Mouse (Mus musculus) brain, embryonic 14.5 days (tissue): ENCODE data around the gene Dpf1. TPM values are rescaled to one million over a fixed set of nuclear protein-coding genes. Genes with fewer than 3 reads are reported as not detected.

Experiments used
- DNase-seq: peaks from one replicate; pipeline ENCODE4 v3.0.0-alpha.2; 2011; ENCODE audit warnings: low read depth
- CTCF ChIP-seq: fragments of 200-500 bp; IDR thresholded peaks from 2 replicates; pipeline ENCODE4 v1.5.1; 2012; ENCODE audit warnings: inconsistent platforms, mild to moderate bottlenecking, moderate library complexity, borderline replicate concordance; ENCODE audit not compliant: insufficient read depth, insufficient read length; ENCODE audit errors: extremely low read depth
- POLR2A ChIP-seq: fragments of 200-500 bp; IDR thresholded peaks from 2 replicates; pipeline ENCODE4 v1.6.1; 2012; ENCODE audit warnings: mild to moderate bottlenecking, inconsistent platforms, borderline replicate concordance; ENCODE audit not compliant: poor library complexity, insufficient read depth, insufficient read length, severe bottlenecking; ENCODE audit errors: extremely low read depth
- polyA plus RNA-seq: library from polyadenylated mRNA; depleted of rRNA; stranded (reverse); fragments of >200 nt; gene quantifications from 2 replicates; pipeline ENCODE4 v1.2.3, GENCODE M21; 2012

Gene Dpf1
- polyA plus RNA-seq, 1 experiment: 157 TPM

- no peak for TF ChIP-seq POLR2A
- no peak for TF ChIP-seq CTCF
- DNase-seq: peak; percentile 66
Measured at GRCm38 (mm10) chr7:29290691-29291485, 12.9 kb upstream of the Dpf1 start.

GRCm38 (mm10) chr7:29291616-29292457 is 11.9 kb upstream of the Dpf1 start:
- peak; percentile 82 for DNase-seq
- TF ChIP-seq CTCF (no peak), POLR2A (no peak)

GRCm38 (mm10) chr7:29292458-29293098 is 11.2 kb upstream of the Dpf1 start:
- TF ChIP-seq CTCF (no peak), POLR2A (no peak)
- DNase-seq: peak; percentile 79

- no peak for DNase-seq
- no peak for TF ChIP-seq CTCF
- no peak for TF ChIP-seq POLR2A
Measured at GRCm38 (mm10) chr7:29293131-29294065, 10.4 kb upstream of the Dpf1 start.

GRCm38 (mm10) chr7:29294111-29294761 is 9.5 kb upstream of the Dpf1 start:
- no peak for DNase-seq
- TF ChIP-seq CTCF (no peak), POLR2A (no peak)

GRCm38 (mm10) chr7:29295861-29296647 is 7.7 kb upstream of the Dpf1 start:
- TF ChIP-seq POLR2A (no peak), CTCF (no peak)
- no peak for DNase-seq

- DNase-seq: peak; percentile 87
- TF ChIP-seq CTCF: peak; percentile 90
- TF ChIP-seq POLR2A: no peak
Measured at GRCm38 (mm10) chr7:29296998-29297397, 6.8 kb upstream of the Dpf1 start.

GRCm38 (mm10) chr7:29301127-29301566 is 2.6 kb upstream of the Dpf1 start:
- peak; percentile 85 for TF ChIP-seq CTCF
- TF ChIP-seq POLR2A: no peak
- DNase-seq: peak; percentile 89

GRCm38 (mm10) chr7:29302641-29303040 is 1.1 kb upstream of the Dpf1 start:
- TF ChIP-seq CTCF (no peak), POLR2A (no peak)
- no peak for DNase-seq

GRCm38 (mm10) chr7:29304463-29305262 is 912 bp downstream of the Dpf1 start:
- TF ChIP-seq CTCF: no peak
- no peak for TF ChIP-seq POLR2A
- DNase-seq: peak; percentile 74
